Mouse (Mus musculus): ENCODE measurements around the gene Rplp0.

DNA sequence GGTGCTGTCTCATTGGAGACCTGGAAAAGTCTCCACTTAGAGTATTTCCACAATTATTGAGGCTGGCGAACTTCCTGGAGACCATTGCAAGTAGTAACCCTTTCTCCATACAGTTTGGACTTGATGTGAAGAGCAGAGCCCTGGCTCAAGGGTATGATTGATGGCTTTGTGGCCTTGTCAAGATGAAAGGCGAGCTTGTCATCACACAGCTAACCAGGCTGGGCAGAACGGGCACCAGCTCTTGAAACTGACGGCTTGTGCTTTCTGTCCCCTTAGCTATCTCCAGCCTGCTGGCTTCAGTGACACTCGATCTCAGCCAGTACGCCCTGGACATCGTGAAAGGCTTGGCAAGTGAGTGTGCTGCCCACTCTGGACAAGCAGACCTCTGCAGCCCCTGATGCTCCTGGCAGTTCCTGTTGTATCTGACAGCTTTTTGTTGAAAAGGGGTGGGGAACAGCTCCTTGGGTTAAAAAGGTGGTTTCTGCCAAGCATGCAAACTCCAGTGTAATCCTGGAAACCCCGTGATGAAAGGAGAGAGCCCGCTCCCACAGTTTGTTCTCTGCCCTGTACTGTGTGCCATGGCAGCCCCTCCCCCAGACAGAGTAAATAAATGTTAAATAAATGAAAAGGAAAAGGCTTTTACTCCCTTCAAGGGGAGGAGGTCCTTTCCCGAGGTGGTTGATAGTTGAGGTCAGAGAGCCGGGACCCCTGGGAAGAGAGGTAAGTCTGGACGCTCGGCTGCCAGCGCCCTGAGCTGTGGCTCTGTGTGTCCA, 21.1 kb downstream of the Rplp0 start:
- TF ChIP-seq POLR2A (IDR thresholded peaks at IDR 0.05; ENCODE audit: insufficient read length, low read depth) (no peak), USF1 (IDR thresholded peaks at IDR 0.05; ENCODE audit: low read depth) (no peak), MYOG (IDR thresholded peaks at IDR 0.05; ENCODE audit: control insufficient read depth in 1 of 3, insufficient read depth in 1 of 3, insufficient read length in 2 of 3, low read depth in 2 of 3) (no peak), MAX (IDR thresholded peaks at IDR 0.05; ENCODE audit: low read depth) (no peak), E2F4 (IDR thresholded peaks at IDR 0.05; ENCODE audit: insufficient read depth) (no peak), MYOD1 (IDR thresholded peaks at IDR 0.05; ENCODE audit: control insufficient read depth in 1 of 3, insufficient read length in 2 of 3, low read depth in 2 of 3) (no peak), TCF12 (IDR thresholded peaks at IDR 0.05; ENCODE audit: insufficient read depth, poor library complexity, severe bottlenecking) (no peak), POLR2AphosphoS2 (IDR thresholded peaks at IDR 0.05; ENCODE audit: insufficient read length, low read depth) (no peak), CEBPB (IDR thresholded peaks at IDR 0.05; ENCODE audit: insufficient read depth, poor library complexity, severe bottlenecking) (no peak), REST (IDR thresholded peaks at IDR 0.05; ENCODE audit: insufficient read depth, insufficient read length) (no peak), SRF (IDR thresholded peaks at IDR 0.05; ENCODE audit: control insufficient read depth, insufficient read length, low read depth) (no peak)
